Mouse (Mus musculus) ES-E14 (cell line): ENCODE measurements around the gene Ptpn1.

ENCODE experiments used
- MAFK ChIP-seq: IDR thresholded peaks from 2 replicates; pipeline ENCODE4 v1.6.1; 2014; ENCODE audit warnings: mild to moderate bottlenecking, low read depth, low read length, inconsistent platforms; ENCODE audit not compliant: insufficient read depth
- ZC3H11A ChIP-seq: IDR thresholded peaks from 2 replicates; pipeline ENCODE4 v1.6.1; 2012; ENCODE audit warnings: low read depth, mild to moderate bottlenecking, inconsistent platforms, low read length, borderline replicate concordance

GRCm38 (mm10) chr2:167984371-167984770 lies 52.5 kb downstream of the Ptpn1 start:
- TF ChIP-seq MAFK (no peak), ZC3H11A (no peak)
